Mouse (Mus musculus): ENCODE results near the gene Phex. TPM values are rescaled to one million over a fixed set of nuclear protein-coding genes. Genes with fewer than 3 reads are reported as not detected.

The Phex gene
- total RNA-seq, 1 experiment = 0.36 TPM

- no peak for DNase-seq (ENCODE audit: low read depth, low spot score)
- Histone ChIP-seq H3K27ac (ENCODE audit: insufficient read depth, low read depth, low read length, poor library complexity, severe bottlenecking) (no peak overlapping the region), H3K9me3 (ENCODE audit: control insufficient read depth, insufficient read depth, low read depth, low read length) (no peaks in the 10 kb centered on the region), H3K4me1 (ENCODE audit: control insufficient read depth in 2 of 2, insufficient read depth in 2 of 2, low read length in 2 of 2, poor library complexity in 1 of 2) (no peaks in the 10 kb centered on the region), H3K36me3 (ENCODE audit: control insufficient read depth, insufficient read depth, low read length, poor library complexity, severe bottlenecking) (no peaks in the 10 kb centered on the region), H3K9ac (ENCODE audit: insufficient read depth, low read depth, low read length, poor library complexity, severe bottlenecking) (no peak overlapping the region), H3K4me3 (ENCODE audit: insufficient read depth in 1 of 2, low read depth in 1 of 2, low read length in 2 of 2, poor library complexity in 1 of 2, severe bottlenecking in 1 of 2) (no peak overlapping the region)
- no peak for TF ChIP-seq CHD2 (IDR thresholded peaks at IDR 0.05; ENCODE audit: low read depth, low read length)
- TF ChIP-seq ZC3H11A (IDR thresholded peaks at IDR 0.05; ENCODE audit: borderline replicate concordance, low read depth, low read length) = no peak
- no peak for TF ChIP-seq MAFK (IDR thresholded peaks at IDR 0.05; ENCODE audit: insufficient read depth, low read depth, low read length)
- TF ChIP-seq ZNF384 (IDR thresholded peaks at IDR 0.05; ENCODE audit: low read depth, low read length) = no peak
- TF ChIP-seq HCFC1 (IDR thresholded peaks at IDR 0.05; ENCODE audit: borderline replicate concordance, insufficient read depth, low read length) = no peak
- in situ Hi-C loops (cut with MboI; ENCODE audit: low sequenced_read_pairs in 2 of 2, unreplicated experiment in 2 of 2) = no loop called here
Measured at GRCm38 (mm10) chrX:157308171-157308570, 106.9 kb downstream of the Phex start.

DNA sequence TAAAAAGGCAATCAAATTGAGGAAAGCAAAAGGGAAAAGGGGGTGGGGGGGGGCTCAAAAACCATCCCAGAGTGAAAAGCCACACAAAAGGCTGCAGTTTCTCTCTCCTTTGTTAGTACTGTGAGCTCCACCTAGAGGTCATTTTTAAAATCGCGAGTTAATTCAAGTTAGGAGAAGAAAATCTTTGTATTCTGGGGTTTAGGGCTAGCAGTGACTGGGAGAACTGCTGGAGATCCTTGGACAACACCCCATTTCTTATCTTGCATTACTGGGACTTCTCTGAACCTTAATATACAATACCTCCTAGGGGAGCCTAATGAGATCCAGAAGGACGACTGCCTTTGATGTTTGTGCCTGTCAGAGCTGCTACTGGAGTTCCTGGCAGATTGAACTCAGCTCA lies 107.7 kb downstream of the Phex start:
- peak; percentile 13 for DNase-seq (ENCODE audit: low read depth, low spot score)

DNA sequence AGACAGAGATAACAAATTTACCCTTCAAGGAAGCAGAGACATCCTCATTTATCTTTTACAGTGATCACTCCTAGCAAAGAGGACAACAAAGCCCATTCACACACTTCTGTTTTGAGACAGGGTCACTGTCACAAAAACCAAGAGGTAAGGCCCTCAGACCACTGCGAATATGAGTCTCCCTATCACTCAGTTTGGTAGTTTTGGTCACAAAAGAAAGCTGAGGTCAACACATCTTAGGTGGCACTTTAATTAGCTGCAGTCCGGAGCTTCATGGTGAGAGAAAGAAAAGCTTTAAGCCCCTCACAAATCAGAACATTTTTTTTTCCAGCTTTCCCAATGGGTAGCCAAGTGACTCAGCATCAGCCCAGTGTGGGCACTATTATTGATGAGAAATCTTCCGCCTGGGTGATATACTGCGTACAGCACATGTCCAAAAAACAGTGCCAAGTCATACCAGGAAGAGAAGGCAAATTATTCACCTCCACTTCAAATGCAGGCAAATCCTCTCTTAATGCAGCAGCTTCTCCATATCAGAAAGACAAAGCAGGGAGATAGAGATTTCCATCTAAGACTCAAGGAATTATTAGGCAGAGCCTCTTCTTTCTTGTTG lies 108.2 kb downstream of the Phex start:
- Histone ChIP-seq H3K4me1 (ENCODE audit: control insufficient read depth in 2 of 2, insufficient read depth in 2 of 2, low read length in 2 of 2, poor library complexity in 1 of 2) (no peaks in the 10 kb centered on the region), H3K27ac (ENCODE audit: insufficient read depth, low read depth, low read length, poor library complexity, severe bottlenecking) (no peak overlapping the region), H3K9ac (ENCODE audit: insufficient read depth, low read depth, low read length, poor library complexity, severe bottlenecking) (no peak overlapping the region), H3K36me3 (ENCODE audit: control insufficient read depth, insufficient read depth, low read length, poor library complexity, severe bottlenecking) (no peaks in the 10 kb centered on the region), H3K4me3 (ENCODE audit: insufficient read depth in 1 of 2, low read depth in 1 of 2, low read length in 2 of 2, poor library complexity in 1 of 2, severe bottlenecking in 1 of 2) (no peak overlapping the region), H3K9me3 (ENCODE audit: control insufficient read depth, insufficient read depth, low read depth, low read length) (no peaks in the 10 kb centered on the region)
- no peak for DNase-seq (ENCODE audit: low read depth, low spot score)
- no peak for TF ChIP-seq ZC3H11A (IDR thresholded peaks at IDR 0.05; ENCODE audit: borderline replicate concordance, low read depth, low read length)
- no peak for TF ChIP-seq HCFC1 (IDR thresholded peaks at IDR 0.05; ENCODE audit: borderline replicate concordance, insufficient read depth, low read length)
- TF ChIP-seq CHD2 (IDR thresholded peaks at IDR 0.05; ENCODE audit: low read depth, low read length) = no peak
- no peak for TF ChIP-seq MAFK (IDR thresholded peaks at IDR 0.05; ENCODE audit: insufficient read depth, low read depth, low read length)
- TF ChIP-seq ZNF384 (IDR thresholded peaks at IDR 0.05; ENCODE audit: low read depth, low read length) = no peak
- in situ Hi-C loops (cut with MboI; ENCODE audit: low sequenced_read_pairs in 2 of 2, unreplicated experiment in 2 of 2) = no loop called here

More for the DNA sequence above, 107.7 kb downstream of the Phex start:
- Histone ChIP-seq H3K36me3 (ENCODE audit: control insufficient read depth, insufficient read depth, low read length, poor library complexity, severe bottlenecking) (no peaks in the 10 kb centered on the region), H3K9me3 (ENCODE audit: control insufficient read depth, insufficient read depth, low read depth, low read length) (no peaks in the 10 kb centered on the region), H3K4me3 (ENCODE audit: insufficient read depth in 1 of 2, low read depth in 1 of 2, low read length in 2 of 2, poor library complexity in 1 of 2, severe bottlenecking in 1 of 2) (no peak overlapping the region), H3K27ac (ENCODE audit: insufficient read depth, low read depth, low read length, poor library complexity, severe bottlenecking) (no peak overlapping the region), H3K4me1 (ENCODE audit: control insufficient read depth in 2 of 2, insufficient read depth in 2 of 2, low read length in 2 of 2, poor library complexity in 1 of 2) (no peaks in the 10 kb centered on the region), H3K9ac (ENCODE audit: insufficient read depth, low read depth, low read length, poor library complexity, severe bottlenecking) (no peak overlapping the region)
- in situ Hi-C loops (cut with MboI; ENCODE audit: low sequenced_read_pairs in 2 of 2, unreplicated experiment in 2 of 2) = no loop called here
- TF ChIP-seq MAFK (IDR thresholded peaks at IDR 0.05; ENCODE audit: insufficient read depth, low read depth, low read length) = no peak

DNA sequence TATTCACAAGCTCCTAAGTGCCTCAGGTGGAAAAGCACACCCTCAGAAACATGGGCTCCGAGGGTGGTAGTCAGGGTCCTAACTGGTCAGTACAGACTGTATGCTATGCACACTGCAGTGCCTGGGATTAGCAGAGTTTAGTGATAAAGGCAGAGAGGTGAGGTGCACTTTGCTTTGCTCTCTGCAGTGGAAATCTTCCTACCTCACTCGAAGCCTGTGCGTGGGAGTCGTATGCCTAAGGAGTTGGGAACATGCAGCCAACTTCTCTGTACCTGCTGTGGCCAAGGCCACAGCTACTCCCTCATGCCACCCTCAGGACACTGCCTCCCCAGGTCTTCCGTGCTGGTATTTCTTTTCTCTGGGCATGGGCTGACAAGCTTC lies 109.3 kb downstream of the Phex start:
- no peaks in the 10 kb centered on the region for H3K36me3 ChIP-seq (ENCODE audit: control insufficient read depth, insufficient read depth, low read length, poor library complexity, severe bottlenecking)
- H3K9ac ChIP-seq (ENCODE audit: insufficient read depth, low read depth, low read length, poor library complexity, severe bottlenecking) = no peak overlapping the region
- H3K4me3 ChIP-seq (ENCODE audit: insufficient read depth in 1 of 2, low read depth in 1 of 2, low read length in 2 of 2, poor library complexity in 1 of 2, severe bottlenecking in 1 of 2) = no peak overlapping the region
- no peak for DNase-seq (ENCODE audit: low read depth, low spot score)
- in situ Hi-C loops (cut with MboI; ENCODE audit: low sequenced_read_pairs in 2 of 2, unreplicated experiment in 2 of 2) = no loop called here
- no peaks in the 10 kb centered on the region for H3K9me3 ChIP-seq (ENCODE audit: control insufficient read depth, insufficient read depth, low read depth, low read length)
- H3K4me1 ChIP-seq (ENCODE audit: control insufficient read depth in 2 of 2, insufficient read depth in 2 of 2, low read length in 2 of 2, poor library complexity in 1 of 2) = no peaks in the 10 kb centered on the region
- TF ChIP-seq CHD2 (IDR thresholded peaks at IDR 0.05; ENCODE audit: low read depth, low read length) (no peak), HCFC1 (IDR thresholded peaks at IDR 0.05; ENCODE audit: borderline replicate concordance, insufficient read depth, low read length) (no peak), ZC3H11A (IDR thresholded peaks at IDR 0.05; ENCODE audit: borderline replicate concordance, low read depth, low read length) (no peak), MAFK (IDR thresholded peaks at IDR 0.05; ENCODE audit: insufficient read depth, low read depth, low read length) (no peak), ZNF384 (IDR thresholded peaks at IDR 0.05; ENCODE audit: low read depth, low read length) (no peak)
- H3K27ac ChIP-seq (ENCODE audit: insufficient read depth, low read depth, low read length, poor library complexity, severe bottlenecking) = no peak overlapping the region
